Mouse (Mus musculus) limb, embryonic 11.5 days (tissue): Measurements from ENCODE around the gene Trrap. TPM values are rescaled to one million over a fixed set of nuclear protein-coding genes. Genes with fewer than 3 reads are reported as not detected.

Experiments
- ATAC-seq: fragments of 200-750 bp; cut with Nextera tagmentation; 2 replicates; pipeline ENCODE4 v1.8.0; 2017; ENCODE audit warnings: low read depth; ENCODE audit not compliant: insufficient number of reproducible peaks, low FRiP score, low TSS enrichment
- DNase-seq: peaks from one replicate; pipeline ENCODE4 v3.0.0-alpha.2; 2015; ENCODE audit warnings: low spot score
- H3K27ac ChIP-seq: fragments of 300-500 bp; sonication (generic); replicated peaks from 2 replicates; pipeline ENCODE4 v1.5.1; 2014; ENCODE audit warnings: low read depth, mild to moderate bottlenecking, low read length
- H3K27me3 ChIP-seq: fragments of 300-500 bp; sonication (generic); 2 replicates; pipeline ENCODE4 v1.6.1; 2014; ENCODE audit warnings: mild to moderate bottlenecking, low read length, mixed read lengths; ENCODE audit not compliant: control insufficient read depth, insufficient read depth
- H3K36me3 ChIP-seq: fragments of 300-500 bp; sonication (generic); 2 replicates; pipeline ENCODE4 v1.6.1; 2014; ENCODE audit warnings: mild to moderate bottlenecking, low read length, moderate library complexity, mixed read lengths; ENCODE audit not compliant: control insufficient read depth, insufficient read depth
- H3K4me1 ChIP-seq: fragments of 300-500 bp; sonication (generic); 2 replicates; pipeline ENCODE4 v1.6.1; 2014; ENCODE audit warnings: low read length, mixed read lengths; ENCODE audit not compliant: control insufficient read depth, insufficient read depth
- H3K4me2 ChIP-seq: fragments of 300-500 bp; sonication (generic); 2 replicates; pipeline ENCODE4 v1.6.1; 2014; ENCODE audit warnings: low read depth, mild to moderate bottlenecking, moderate library complexity; ENCODE audit not compliant: severe bottlenecking
- H3K4me3 ChIP-seq: fragments of 300-500 bp; sonication (generic); 2 replicates; pipeline ENCODE4 v1.5.1; 2014; ENCODE audit warnings: low read depth, low read length
- H3K9ac ChIP-seq: fragments of 300-500 bp; sonication (generic); 2 replicates; pipeline ENCODE4 v1.6.1; 2014; ENCODE audit warnings: mild to moderate bottlenecking, low read length
- H3K9me3 ChIP-seq: fragments of 300-500 bp; sonication (generic); 2 replicates; pipeline ENCODE4 v1.6.1; 2016; ENCODE audit warnings: low read length; ENCODE audit not compliant: control insufficient read depth
- WGBS: fragments of 180-500 bp; shearing (Covaris S2); extraction: QIAGEN DNeasy Blood & Tissue Kit; methylation state at CpG from one replicate; pipeline ENCODE4 v1.1.7; 2014; 5-methylcytosine and 5-hydroxymethylcytosine counted together
- polyA plus RNA-seq: library from polyadenylated mRNA; unstranded; fragments of >200 nt; fragmentation: Nextera tagmentation; extraction: Ambion mirVana; gene quantifications from 2 replicates; pipeline ENCODE4 v1.2.1, GENCODE M21; 2014

The Trrap gene
- polyA plus RNA-seq, 1 experiment from 2014 or later = 105 TPM

DNA sequence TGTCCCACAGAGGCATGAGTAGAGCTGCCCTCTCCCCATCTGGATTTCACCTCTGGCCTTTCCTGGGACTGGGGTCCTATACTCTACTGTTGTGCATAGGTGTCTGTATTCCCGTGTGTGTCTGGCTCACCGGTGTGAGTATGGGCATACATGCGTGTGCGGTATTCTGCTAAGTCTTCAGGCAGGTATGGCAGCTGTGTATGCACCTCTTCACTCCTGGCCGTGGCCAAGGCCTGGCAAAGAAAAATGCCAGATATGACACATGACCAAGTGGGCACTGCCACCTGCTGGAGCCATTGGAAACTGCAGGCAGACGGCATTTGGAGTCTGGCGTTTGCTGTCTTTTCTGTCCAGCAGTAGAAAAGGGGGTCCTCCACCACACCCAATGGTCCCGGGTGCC, 32.6 kb upstream of the Trrap start:
- peak; percentile 90 for DNase-seq
- Histone ChIP-seq H3K27me3 (no peaks in the 10 kb centered on the region), H3K9ac (no peak overlapping the region), H3K4me1 (no peaks in the 10 kb centered on the region), H3K9me3 (no peaks in the 10 kb centered on the region), H3K4me2 (no peak overlapping the region), H3K27ac (no peak overlapping the region), H3K36me3 (no peaks in the 10 kb centered on the region), H3K4me3 (no peak overlapping the region)
- ATAC-seq = no peak
- 30% methylated on average over 8 of the region's 8 CpGs for WGBS

DNA sequence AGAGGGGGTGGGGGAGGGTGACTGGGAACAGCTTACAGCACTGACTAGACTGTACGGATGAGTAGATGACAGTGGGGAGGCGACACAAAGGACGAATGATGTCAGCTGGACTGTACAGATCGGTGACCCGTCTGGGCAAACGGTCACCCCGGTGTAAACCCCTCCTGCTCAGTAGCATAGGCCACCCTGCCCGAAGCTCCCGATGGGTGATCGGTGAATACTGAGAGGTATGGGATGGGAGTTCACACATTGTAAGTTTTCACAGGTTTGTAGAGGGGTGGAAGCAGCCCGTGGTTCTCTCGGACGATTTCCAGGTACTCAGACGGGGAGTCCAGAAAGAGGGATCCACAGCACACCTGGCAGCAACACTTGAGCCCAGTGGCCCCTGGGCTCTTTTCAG, 30.4 kb upstream of the Trrap start:
- Histone ChIP-seq H3K4me2 (no peak overlapping the region), H3K4me3 (no peak overlapping the region), H3K27ac (no peak overlapping the region), H3K36me3 (no peaks in the 10 kb centered on the region), H3K9ac (no peak overlapping the region), H3K27me3 (no peaks in the 10 kb centered on the region), H3K9me3 (no peaks in the 10 kb centered on the region), H3K4me1 (no peaks in the 10 kb centered on the region)
- no peak for ATAC-seq
- no peak for DNase-seq
- 86% methylated on average over 14 of the region's 14 CpGs for WGBS

DNA sequence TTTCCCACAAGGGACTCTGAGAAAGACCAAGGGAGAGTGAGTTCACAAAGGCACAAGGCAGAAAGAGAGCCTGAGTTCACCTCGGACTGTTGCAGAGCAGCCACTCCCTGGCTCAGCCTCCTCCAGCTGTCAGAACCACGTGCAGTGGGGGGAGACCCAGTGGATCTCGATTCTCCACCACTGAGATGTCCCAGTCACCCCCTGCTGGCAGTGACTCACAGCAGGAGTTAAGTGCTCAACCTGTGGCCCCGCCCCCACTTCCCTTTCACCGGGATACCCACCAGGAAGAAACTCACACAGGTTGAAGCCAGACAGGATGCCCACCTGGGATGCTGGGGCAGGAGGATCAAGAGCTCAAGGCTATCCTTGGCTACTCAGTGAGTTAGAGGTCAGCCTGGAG, 15.1 kb upstream of the Trrap start:
- 5% methylated on average over 5 of the region's 5 CpGs for WGBS
- ATAC-seq = 0 out of 2 replicates have a peak, but pooled peaks have one; percentile 29
- H3K4me2 ChIP-seq = no peak overlapping the region; the same call in 1 of the 2 replicates

DNA sequence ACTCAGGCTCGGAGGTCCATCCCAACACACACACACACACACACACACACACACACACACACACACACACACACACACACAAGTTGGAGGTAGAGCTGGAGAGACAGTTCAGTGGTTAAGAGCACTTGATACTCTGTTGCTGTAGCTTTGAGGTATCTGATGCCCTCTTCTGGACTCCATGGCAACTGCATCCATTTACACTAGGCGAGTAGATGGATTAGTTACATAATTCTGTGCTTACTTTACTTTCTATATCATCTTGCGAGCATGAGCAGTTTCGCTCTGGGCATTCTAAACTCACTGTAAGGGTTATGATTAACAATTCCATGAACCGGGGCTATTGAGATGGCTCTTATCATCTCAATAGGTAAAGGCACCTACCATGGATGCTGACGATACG, 14.5 kb upstream of the Trrap start:
- WGBS = 67% methylated on average over 7 of the region's 7 CpGs
- Histone ChIP-seq H3K27me3 (no peaks in the 10 kb centered on the region), H3K4me2 (no peak overlapping the region), H3K4me3 (no peak overlapping the region), H3K4me1 (peaks cover 2% of the 10 kb centered on the region; the same call in 1 of the 2 replicates), H3K36me3 (no peaks in the 10 kb centered on the region), H3K27ac (no peak overlapping the region), H3K9me3 (no peaks in the 10 kb centered on the region), H3K9ac (no peak overlapping the region)
- peak; percentile 61 for DNase-seq
- no peak for ATAC-seq

More for the DNA sequence above, 15.1 kb upstream of the Trrap start:
- Histone ChIP-seq H3K27ac (no peak overlapping the region), H3K9ac (no peak overlapping the region), H3K4me3 (no peak overlapping the region), H3K27me3 (no peaks in the 10 kb centered on the region), H3K36me3 (no peaks in the 10 kb centered on the region), H3K4me1 (peaks cover 2% of the 10 kb centered on the region; the same call in 1 of the 2 replicates), H3K9me3 (no peaks in the 10 kb centered on the region)
- no peak for DNase-seq

DNA sequence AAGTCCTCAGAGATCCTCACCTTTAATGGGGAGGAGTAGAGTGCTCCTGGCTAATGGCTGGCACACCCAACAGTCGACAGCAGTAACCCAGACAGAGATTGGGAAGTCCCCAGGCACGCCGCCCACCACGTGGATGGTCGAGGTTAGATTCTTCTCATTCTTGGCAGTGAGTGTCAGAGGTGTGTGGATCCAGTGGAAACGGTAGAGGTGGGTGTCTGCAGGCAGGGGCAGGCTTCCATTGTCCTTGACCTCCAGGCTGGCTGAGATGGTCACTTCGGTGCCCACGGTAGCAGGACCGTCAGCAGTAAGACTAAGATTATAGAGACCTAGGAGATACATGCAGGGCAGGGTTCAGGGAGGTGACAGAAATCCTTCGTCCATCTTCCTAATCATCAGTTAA, 12.3 kb upstream of the Trrap start:
- no peak overlapping the region for H3K9ac ChIP-seq
- no peak for ATAC-seq
- no peak for DNase-seq
- H3K4me1 ChIP-seq = peaks cover 2% of the 10 kb centered on the region; the same call in 1 of the 2 replicates
- no peak overlapping the region for H3K27ac ChIP-seq
- H3K9me3 ChIP-seq = no peaks in the 10 kb centered on the region
- H3K27me3 ChIP-seq = no peaks in the 10 kb centered on the region
- no peaks in the 10 kb centered on the region for H3K36me3 ChIP-seq
- no peak overlapping the region for H3K4me2 ChIP-seq
- H3K4me3 ChIP-seq = no peak overlapping the region
- WGBS = 78% methylated on average over 10 of the region's 10 CpGs

DNA sequence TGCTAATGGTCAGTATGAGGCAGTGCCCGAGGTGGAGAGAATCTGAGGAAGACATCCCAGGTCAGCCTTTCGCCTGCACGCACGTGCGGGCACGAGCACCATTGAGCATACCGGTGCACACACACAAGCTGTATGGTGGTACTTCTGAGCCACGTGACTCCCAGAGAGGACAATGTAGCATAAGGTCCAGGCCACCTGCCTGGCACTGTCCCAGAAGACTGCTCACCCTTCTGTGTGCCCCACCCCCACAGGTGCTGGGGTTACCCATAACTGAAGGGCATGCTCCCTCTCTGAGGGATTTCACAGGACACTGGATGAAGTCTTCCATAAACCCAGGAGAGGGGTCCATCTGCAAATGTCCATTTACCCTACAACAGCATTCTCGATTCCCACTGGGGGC, 10.1 kb upstream of the Trrap start:
- peaks cover 1% of the 10 kb centered on the region; the same call in 1 of the 2 replicates for H3K4me1 ChIP-seq
- H3K9ac ChIP-seq = no peak overlapping the region
- no peak overlapping the region for H3K27ac ChIP-seq
- H3K4me2 ChIP-seq = no peak overlapping the region
- H3K27me3 ChIP-seq = peaks cover 17% of the 10 kb centered on the region
- no peaks in the 10 kb centered on the region for H3K36me3 ChIP-seq
- DNase-seq = no peak
- no peak for ATAC-seq
- WGBS = 81% methylated on average over 9 of the region's 9 CpGs
- no peaks in the 10 kb centered on the region for H3K9me3 ChIP-seq
- no peak overlapping the region for H3K4me3 ChIP-seq

GRCm38 (mm10) chr5:144758422-144758821, 9.1 kb upstream of the Trrap start:
- H3K4me3 ChIP-seq = no peak overlapping the region
- H3K9ac ChIP-seq = no peak overlapping the region
- H3K27ac ChIP-seq = no peak overlapping the region
- 17% methylated on average over 8 of the region's 8 CpGs for WGBS
- H3K4me1 ChIP-seq = no peaks in the 10 kb centered on the region
- DNase-seq (no peak), ATAC-seq (no peak)
- H3K9me3 ChIP-seq = no peaks in the 10 kb centered on the region
- H3K27me3 ChIP-seq = peaks cover 20% of the 10 kb centered on the region
- no peaks in the 10 kb centered on the region for H3K36me3 ChIP-seq
- no peak overlapping the region for H3K4me2 ChIP-seq

DNA sequence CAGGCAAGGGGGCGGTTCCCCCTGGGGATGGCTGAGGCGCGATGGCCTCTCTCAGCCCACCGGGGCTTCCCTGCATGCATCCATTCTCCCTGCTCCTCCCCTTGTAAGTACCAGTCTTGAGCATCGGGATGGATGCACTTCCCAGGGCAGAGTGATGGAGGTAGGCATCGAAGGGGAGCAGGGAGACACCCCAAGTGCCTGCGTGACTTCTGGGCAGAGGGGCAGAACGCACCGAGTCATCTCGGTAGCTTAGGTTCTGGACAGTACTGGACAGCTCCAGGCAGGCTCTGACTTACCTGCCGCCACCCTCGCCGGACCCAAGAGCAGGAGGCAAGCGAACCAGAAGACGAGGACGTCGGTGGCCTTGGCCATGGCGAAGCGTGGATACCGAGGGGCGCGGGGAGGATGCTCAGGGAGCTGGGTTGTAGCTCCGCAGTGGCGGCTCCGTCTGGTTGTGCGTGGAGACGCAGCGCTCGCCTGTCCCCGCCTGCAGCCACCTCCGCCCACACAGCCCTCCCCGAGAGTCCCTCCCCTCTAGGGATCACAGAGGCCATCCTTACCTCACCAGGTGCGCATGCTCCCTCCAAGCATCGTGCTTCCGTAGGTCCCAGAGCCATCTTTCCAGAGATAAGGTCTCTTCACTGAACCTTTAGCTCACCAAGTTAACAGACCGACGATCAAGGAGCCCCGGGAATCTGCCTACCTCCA, 6.2 kb upstream of the Trrap start, which contains the start of gene Tmem130:
TSS of gene Tmem130 (minus strand) at position 658 of the 708 bp plus-strand sequence.
- Histone ChIP-seq H3K4me1 (no peaks in the 10 kb centered on the region), H3K9me3 (no peaks in the 10 kb centered on the region), H3K27me3 (peaks cover 20% of the 10 kb centered on the region), H3K4me2 (peak within 1 kb of the TSS; percentile 40), H3K4me3 (peak within 1 kb of the TSS; percentile 22), H3K27ac (no peak within 1 kb of the TSS), H3K9ac (no peak within 1 kb of the TSS), H3K36me3 (no peaks in the 10 kb centered on the region)
- ATAC-seq = 0 out of 2 replicates have a peak, but pooled peaks have one; percentile 26
- WGBS = under 1% methylated on average over 38 of the region's 38 CpGs
- peak; percentile 42 for DNase-seq
